Mouse (Mus musculus) lung, adult 2 months (tissue): ENCODE results near the gene Adamts17. TPM values are rescaled to one million over a fixed set of nuclear protein-coding genes. Genes with fewer than 3 reads are reported as not detected.

ENCODE experiments used
- DNase-seq: peaks from one replicate; pipeline ENCODE4 v3.0.0; 2022
- H3K4me1 ChIP-seq: fragments of 200-500 bp; 2 replicates; pipeline ENCODE4 v1.6.1; 2011; ENCODE audit warnings: low read length; ENCODE audit not compliant: control insufficient read depth, insufficient read depth
- H3K4me3 ChIP-seq: fragments of 200-500 bp; replicated peaks from 2 replicates; pipeline ENCODE3; 2011; ENCODE audit warnings: low read depth, mild to moderate bottlenecking, control low read depth, low read length; ENCODE audit errors: extremely low read depth
- CTCF ChIP-seq: fragments of 200-500 bp; IDR thresholded peaks from 2 replicates; pipeline ENCODE4 v1.5.1; 2011; ENCODE audit warnings: mild to moderate bottlenecking, low read length, control low read depth; ENCODE audit not compliant: insufficient read depth
- POLR2A ChIP-seq: fragments of 200-500 bp; IDR thresholded peaks from 2 replicates; pipeline ENCODE4 v1.6.1; 2011; ENCODE audit warnings: low read depth, mild to moderate bottlenecking, control low read depth, low read length, borderline replicate concordance; ENCODE audit errors: extremely low read depth
- WGBS: fragments of 180-500 bp; shearing (Covaris S2); methylation state at CpG from one replicate; pipeline ENCODE4 v1.1.7; 2018; 5-methylcytosine and 5-hydroxymethylcytosine counted together
- polyA plus RNA-seq: library from polyadenylated mRNA; depleted of rRNA; stranded (reverse); fragments of >200 nt; gene quantifications from 2 replicates; pipeline ENCODE4 v1.2.3, GENCODE M21; 2012

Gene Adamts17
- polyA plus RNA-seq, 1 experiment, result 7.2 TPM

DNA sequence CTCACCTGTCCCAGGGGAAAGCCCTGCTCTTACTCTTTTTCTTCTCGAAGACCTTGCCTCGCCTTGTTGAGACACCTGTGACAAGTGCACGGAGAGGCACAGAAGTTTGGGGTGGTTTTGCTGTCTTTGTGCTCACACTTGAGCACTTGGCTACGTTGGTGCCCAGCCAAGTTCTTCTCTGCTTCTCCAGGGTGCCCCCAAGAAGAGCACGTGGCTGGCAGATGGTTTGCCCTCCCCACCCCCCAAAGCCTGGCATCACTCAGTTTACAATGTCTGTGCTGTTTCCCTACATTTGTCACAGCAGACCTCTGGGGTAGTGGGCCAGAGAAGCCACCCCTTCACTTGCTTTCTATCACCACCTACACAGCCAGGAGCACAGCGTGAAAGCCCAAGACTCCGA, 1.6 kb downstream of the Adamts17 start:
- Histone ChIP-seq H3K4me3 (no peak overlapping the region), H3K4me1 (peaks cover 3% of the 10 kb centered on the region; the same call in 1 of the 2 replicates)
- 71% methylated on average over 7 of the region's 7 CpGs for WGBS
- DNase-seq, result no peak
- no peak for TF ChIP-seq CTCF
- no peak for TF ChIP-seq POLR2A

DNA sequence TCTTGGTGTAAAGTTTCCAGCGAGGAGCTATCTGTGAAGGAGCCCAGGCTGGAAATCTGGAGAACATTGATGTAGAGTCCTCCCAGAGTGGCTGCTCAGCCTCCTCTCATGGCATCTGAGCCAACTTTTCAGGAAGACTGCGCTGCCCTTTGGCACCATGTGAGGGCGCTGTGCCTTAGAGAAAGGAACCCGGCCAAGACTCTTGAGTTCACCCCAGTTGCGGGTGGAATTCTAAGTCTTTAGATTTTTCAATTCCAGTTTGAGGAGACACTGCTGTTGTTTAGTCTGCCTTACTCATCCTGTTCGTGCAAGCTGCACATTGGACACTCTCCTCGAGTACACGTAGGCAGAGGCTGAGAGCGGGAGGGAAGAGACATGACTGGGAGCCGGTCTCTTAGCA, 2.5 kb downstream of the Adamts17 start:
- peaks cover 3% of the 10 kb centered on the region; the same call in 1 of the 2 replicates for H3K4me1 ChIP-seq
- WGBS, result 35% methylated on average over 10 of the region's 10 CpGs

DNA sequence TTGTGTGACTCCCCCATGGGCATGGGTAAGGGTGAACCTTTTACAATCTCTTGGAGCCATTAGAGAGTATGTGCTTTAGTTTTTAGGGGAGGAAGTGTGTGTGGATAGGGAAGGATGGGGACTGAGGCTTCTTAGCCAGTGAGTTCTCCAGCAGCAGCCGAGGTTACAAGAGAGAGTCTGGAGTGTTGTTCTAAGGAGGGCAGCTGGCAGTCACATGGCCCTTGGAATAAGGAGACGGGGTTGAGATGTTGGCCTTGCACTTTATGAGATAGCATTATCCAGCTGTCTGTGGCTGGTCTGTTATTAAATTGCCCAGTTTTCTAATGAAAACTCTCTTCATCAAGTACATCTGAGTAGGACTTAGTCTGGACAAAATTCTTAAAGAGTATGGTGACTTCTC, 4.3 kb downstream of the Adamts17 start:
- peaks cover 3% of the 10 kb centered on the region; the same call in 1 of the 2 replicates for H3K4me1 ChIP-seq
- TF ChIP-seq CTCF (no peak), POLR2A (no peak)
- 52% methylated on average over 2 of the region's 2 CpGs for WGBS
- H3K4me3 ChIP-seq, result no peak overlapping the region
- DNase-seq, result no peak

More for the DNA sequence above, 2.5 kb downstream of the Adamts17 start:
- no peak overlapping the region for H3K4me3 ChIP-seq
- TF ChIP-seq POLR2A (no peak), CTCF (peak; percentile 63)
- DNase-seq, result peak; percentile 58

DNA sequence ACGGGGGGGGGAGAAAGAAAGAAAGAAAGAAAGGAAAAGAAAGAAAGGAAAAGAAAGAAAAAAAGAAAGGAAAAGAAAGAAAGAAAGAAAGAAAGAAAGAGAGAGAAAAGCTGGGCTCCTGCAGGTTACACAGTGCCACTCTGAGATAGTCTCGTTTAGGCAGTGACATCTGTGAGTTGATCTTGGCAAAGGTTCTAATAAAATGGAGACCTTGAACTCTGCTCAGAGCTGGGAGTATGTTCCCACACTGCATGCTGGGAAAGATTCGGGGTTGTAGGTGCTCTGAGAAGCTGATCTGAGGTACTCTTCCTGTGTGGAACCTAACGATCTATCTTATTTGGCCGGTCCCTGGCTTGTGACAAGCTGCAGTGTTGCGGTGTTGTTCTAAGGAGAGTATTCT, 7.0 kb downstream of the Adamts17 start:
- Histone ChIP-seq H3K4me1 (peaks cover 3% of the 10 kb centered on the region; the same call in 1 of the 2 replicates), H3K4me3 (no peak overlapping the region)
- 71% methylated on average over 6 of the region's 6 CpGs for WGBS
- TF ChIP-seq CTCF (no peak), POLR2A (no peak)
- no peak for DNase-seq

DNA sequence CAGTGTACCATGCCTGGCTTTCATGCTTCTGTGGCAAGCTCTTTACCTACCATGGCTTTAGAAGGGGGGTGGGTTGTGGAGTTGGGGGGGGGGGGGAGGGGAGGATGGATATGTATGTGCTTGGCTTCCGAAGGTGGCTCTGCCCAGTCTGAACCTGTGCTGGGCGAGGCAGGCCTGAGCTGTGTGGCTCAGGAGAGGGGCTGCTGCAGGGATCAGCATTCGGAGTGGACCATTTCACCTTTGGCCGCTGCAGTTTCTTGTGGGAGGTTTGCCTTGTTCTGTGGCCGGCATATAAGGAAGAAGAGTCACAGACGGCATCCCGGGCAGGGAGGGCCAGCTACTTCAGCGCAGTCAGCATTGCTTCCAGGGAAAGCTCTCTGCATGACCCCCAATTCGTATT, 7.8 kb downstream of the Adamts17 start:
- no peak for DNase-seq
- H3K4me3 ChIP-seq, result no peak overlapping the region
- H3K4me1 ChIP-seq, result peaks cover under 1% of the 10 kb centered on the region; the same call in 1 of the 2 replicates
- 87% methylated on average over 9 of the region's 9 CpGs for WGBS
- no peak for TF ChIP-seq POLR2A
- TF ChIP-seq CTCF, result no peak

DNA sequence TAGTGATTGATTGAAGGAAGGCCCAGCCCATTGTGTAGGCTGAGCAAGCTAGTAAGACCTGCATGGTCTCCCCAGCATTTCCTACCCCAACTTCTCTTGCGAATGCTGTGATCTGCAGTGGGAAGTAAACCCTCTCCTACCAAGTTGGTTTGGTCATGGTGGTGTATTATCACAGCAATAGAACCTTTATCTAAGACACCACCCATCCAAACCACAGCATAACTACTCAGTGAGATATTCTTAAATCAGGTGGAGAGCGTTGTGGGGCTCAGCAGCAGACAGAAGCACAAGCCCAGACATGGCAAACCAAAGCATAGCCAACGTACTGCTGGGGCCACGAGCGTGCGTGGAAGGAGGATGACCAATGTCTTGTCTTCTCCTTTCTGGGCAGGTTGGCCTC, 9.8 kb downstream of the Adamts17 start:
- WGBS, result 95% methylated on average over 6 of the region's 6 CpGs
- DNase-seq, result no peak
- H3K4me3 ChIP-seq, result no peak overlapping the region
- TF ChIP-seq POLR2A (no peak), CTCF (no peak)
- H3K4me1 ChIP-seq, result no peaks in the 10 kb centered on the region

DNA sequence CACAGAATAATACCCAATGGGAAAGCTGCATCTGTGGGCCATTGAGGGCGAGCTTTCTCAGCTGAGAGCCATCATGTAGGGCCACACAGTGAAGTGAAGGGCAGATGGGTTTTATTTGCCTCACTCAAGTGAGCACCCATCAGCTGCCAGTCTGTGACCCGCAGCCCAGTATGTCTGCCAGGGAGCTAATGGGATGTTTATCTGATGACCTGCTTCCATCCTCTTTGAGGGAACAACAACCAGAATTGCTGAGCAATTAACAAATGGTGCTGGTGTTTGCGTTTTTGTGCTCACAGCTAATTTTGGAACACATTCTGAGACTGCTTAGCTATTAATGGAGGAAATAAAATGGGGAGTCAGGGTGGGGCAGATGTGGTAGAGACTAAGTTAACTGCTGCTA, 12.6 kb downstream of the Adamts17 start:
- no peak for DNase-seq
- 41% methylated on average over 3 of the region's 3 CpGs for WGBS
- H3K4me1 ChIP-seq, result no peaks in the 10 kb centered on the region
- no peak overlapping the region for H3K4me3 ChIP-seq
- TF ChIP-seq POLR2A (no peak), CTCF (no peak)

DNA sequence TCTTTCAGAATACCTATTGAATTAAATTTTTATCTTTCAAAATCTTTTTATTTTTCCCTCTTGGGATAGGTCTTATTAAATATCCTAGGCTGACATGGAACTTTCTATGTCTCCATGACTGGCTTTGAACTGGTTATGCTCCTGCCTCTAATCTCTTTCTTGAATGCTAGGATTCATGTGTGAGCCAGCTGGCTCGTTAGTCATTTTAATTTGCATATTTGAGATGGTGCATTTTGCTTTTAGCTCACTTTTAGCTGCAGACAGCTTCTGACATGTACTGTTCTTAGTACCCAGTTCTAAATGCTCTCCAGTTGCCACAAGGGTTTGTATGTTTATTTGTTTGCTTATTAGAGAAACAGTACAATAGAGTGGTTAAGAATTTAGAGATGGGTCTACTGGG, 18.1 kb downstream of the Adamts17 start:
- DNase-seq, result no peak

DNA sequence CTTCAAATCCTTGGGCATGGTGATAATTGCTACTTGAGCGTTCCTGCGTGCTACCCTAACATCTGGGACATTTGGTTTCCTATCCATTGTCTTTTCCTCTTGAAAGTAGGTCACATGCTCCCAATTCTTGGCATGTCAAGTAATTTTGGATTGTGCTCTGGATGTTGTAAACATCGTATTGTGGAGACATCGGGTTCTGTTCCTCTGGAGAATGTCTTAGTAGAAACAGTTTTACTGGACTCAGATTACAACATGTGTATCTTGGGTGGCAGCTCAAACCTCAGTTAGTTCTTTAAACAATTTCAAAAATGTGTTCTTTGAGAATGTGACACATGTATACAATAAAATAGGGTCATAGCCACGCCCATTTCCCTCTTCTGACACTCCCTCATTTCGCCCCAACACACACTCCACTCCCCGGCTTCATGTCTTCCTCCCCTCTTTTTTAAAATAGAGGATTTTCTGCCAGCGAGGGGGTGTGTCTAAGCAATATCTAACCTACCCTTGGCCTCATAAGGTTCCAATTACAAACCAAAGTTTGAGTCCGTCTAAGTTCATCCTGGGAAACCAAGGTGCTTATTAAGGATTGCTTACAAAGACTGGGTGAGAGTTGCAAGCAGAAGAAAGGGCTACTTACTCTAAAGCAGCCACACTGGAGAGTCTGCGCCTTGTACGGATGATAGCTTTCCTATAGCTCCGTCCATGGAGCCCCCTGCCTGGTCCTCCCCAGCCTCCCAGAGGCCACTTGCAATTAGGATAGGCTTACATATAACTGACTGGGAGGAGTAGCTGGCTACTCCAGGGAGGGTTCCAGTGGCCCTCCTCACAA, 18.9 kb downstream of the Adamts17 start:
- DNase-seq, result no peak
- WGBS, result 49% methylated on average over 12 of the region's 12 CpGs
- Histone ChIP-seq H3K4me1 (peaks cover 2% of the 10 kb centered on the region; the same call in 1 of the 2 replicates), H3K4me3 (no peak overlapping the region)
- TF ChIP-seq CTCF, result no peak
- no peak for TF ChIP-seq POLR2A

More for the DNA sequence above, 18.1 kb downstream of the Adamts17 start:
- H3K4me1 ChIP-seq, result peaks cover 2% of the 10 kb centered on the region; the same call in 1 of the 2 replicates
- TF ChIP-seq POLR2A (no peak), CTCF (no peak)
- WGBS, result 64% methylated on average over 1 of the region's 1 CpGs
- H3K4me3 ChIP-seq, result no peak overlapping the region

DNA sequence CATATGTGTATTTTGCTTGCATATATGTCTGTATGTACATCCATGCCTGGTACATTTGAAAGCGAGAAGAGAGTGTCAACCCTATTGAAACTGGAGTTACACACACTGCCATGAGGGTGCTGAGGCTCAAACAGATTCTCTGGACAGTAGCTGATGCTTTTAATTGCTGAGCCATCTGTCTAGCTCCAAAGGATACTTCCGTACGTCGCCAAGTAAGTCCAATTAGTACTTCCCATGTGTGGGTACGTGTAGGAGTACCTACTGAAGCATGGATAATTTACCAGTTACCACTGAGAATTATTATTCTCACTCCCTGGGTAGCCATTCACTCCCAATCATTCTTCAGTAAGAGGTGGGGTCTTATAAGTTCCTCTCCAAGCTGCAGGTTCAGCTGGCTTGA, 19.7 kb downstream of the Adamts17 start:
- no peak for TF ChIP-seq CTCF
- TF ChIP-seq POLR2A, result no peak
- no peak for DNase-seq
- Histone ChIP-seq H3K4me3 (no peak overlapping the region), H3K4me1 (peaks cover 2% of the 10 kb centered on the region; the same call in 1 of the 2 replicates)
- 95% methylated on average over 5 of the region's 5 CpGs for WGBS
